Mouse (Mus musculus) adrenal gland, adult 8-10 months (tissue): ENCODE measurements at regions not wholly inside any gene's neighbourhood (a gene's known extent, or its start where the extent isn't known, plus 50 kb on each side); places are given as distances from the start of the nearest gene placed in this dataset.

Experiments
- DNase-seq: peaks from one replicate; pipeline ENCODE4 v3.0.0; 2022

DNA sequence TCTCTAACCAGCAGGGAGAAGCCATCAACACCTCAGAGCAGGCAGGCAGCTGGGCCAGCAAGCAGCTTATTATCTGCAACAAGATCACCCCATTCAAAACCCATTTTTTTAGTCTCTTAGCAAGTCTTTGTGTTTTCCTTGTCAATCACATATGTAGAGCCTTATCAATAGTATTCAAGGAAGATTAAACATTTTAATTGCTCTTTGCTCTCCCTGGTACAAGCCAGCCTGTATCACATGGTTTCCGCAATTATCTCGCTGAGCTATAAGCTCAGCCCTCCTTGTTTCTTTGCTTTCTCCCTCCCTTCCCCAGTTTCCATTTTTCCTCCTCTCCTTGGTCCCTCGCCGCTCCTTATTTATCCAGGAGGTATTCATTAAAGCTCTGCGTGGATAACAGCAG, 259.9 kb upstream of the Gm10131 start:
- DNase-seq: no peak

DNA sequence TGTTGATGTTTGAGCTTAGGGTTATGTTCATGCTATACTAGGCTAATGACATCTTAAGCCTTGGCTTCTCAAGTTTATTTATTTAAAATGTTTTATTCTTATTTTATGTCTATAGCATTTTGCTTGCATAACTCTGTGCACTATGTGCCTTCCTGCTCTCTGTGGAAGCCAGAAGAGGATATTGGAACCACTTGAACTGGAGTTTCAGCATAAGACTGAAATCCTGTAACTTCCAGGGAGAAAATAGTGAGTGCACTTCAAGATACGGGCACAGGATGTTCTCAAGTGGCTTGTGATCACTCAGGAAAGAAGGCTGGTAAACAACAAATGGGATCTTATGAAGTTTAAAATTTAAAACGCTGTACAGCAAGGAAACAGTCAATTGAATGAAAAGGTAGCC, 257.0 kb upstream of the Gm10131 start:
- DNase-seq: no peak

- DNase-seq: no peak
Measured at GRCm38 (mm10) chr8:34364446-34365035, 253.0 kb upstream of the Gm10131 start.

- no peak for DNase-seq
Measured at GRCm38 (mm10) chr8:34363679-34364078, 252.1 kb upstream of the Gm10131 start.

DNA sequence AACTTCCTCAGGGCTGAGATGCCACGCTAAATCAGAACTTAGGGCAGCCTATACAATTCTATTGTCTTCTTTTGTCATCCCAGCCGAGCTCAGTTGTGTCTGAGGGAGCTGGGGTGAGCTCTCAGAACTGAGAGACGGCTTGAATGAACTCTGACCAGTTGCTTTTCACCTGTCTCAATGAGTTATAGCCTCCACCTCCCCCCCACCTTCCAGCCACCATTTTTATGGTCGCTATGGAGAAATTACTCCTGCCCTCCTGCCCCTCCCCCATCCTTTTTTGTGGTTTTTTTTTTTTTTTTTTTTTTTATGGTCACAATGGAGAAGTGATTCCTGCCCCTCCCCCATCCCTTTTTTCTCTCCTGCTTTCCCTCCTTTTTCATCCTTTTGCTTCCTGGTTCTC, 251.6 kb upstream of the Gm10131 start:
- no peak for DNase-seq

- no peak for DNase-seq
Measured at GRCm38 (mm10) chr8:34361377-34361776, 249.8 kb upstream of the Gm10131 start.

DNA sequence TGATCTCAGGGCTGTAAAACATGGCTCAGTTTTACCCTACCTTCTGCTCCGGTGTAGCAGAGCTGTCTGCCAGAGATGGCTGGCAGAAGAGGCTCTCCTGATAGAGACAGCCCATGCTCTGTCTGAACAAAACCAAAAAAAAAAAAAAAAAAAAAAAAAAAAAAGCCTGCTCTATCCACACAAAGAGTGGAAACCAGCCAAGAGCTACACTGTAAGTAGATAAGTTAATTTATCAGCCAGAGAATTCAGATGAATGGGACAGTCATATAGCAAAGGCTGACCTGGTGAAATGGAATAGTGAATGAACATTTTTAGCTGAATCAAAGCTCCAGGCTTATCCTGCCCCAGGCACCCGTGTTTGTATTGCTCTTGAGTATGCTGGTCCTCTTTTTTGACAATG, 248.2 kb upstream of the Gm10131 start:
- DNase-seq: no peak

DNA sequence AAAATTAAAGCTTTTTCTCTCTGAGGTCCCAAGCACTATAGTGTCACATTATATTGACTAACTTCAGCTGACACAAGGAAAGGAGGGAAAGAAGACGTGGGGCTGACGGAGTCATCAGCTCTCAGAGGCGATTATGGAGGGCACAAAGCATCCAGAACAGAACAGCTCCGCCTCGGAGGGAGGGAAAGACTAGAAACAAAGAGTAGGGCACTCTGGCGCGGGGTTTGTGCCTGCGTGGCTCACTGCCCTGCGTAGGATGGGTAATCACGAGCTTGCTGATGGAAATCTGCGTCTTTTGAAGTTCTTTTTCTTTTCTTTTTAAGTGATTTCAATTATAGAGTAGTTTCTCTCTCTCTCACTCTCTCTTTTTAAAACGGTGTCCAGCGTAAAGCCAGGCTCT, 243.5 kb upstream of the Gm10131 start:
- DNase-seq: no peak

- no peak for DNase-seq
Measured at GRCm38 (mm10) chr8:34353140-34353855, 241.8 kb upstream of the Gm10131 start.

- no peak for DNase-seq
Measured at GRCm38 (mm10) chr8:34334851-34335250, 223.3 kb upstream of the Gm10131 start.

DNA sequence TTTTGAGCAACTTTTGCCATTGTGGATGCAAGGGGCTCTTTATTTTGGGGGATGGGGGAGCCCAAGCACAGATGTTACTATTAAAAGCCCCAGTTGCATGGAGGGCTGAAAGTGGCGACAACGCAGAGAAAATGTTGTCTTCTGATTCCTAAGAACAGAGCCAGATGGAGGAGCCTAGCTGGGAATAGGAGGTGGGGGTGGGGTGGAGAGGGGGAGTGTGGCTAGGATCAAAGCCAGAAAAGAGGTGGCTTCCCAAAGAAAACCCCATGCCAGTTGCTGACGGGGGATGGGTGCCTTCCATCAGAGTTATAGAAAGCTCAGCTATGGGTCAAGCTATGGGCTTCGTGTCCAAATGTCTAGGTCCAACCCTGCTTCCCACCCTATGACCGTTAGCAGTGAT, 220.1 kb upstream of the Gm10131 start:
- DNase-seq: no peak

DNA sequence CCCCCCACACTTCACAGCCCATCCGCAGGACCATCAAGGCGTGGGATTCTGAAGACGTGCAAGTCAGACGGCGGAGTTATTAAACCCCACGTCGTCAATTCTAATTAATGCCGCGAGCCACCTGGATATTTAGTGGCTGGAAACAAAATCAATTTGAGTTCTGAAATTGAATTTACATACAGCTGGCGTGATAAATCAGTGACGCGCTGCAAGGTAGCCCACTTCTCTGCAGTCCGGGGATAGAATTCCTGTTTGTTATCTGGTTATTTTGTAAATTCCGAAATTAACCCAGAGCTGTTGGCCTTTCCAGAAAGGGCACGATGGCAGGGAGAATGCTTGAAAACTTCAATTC, 215.1 kb upstream of the Gm10131 start:
- DNase-seq: no peak

- DNase-seq: no peak
Measured at GRCm38 (mm10) chr8:34325841-34326613, 214.5 kb upstream of the Gm10131 start.

- DNase-seq: no peak
Measured at GRCm38 (mm10) chr8:34320158-34320587, 208.6 kb upstream of the Gm10131 start.

DNA sequence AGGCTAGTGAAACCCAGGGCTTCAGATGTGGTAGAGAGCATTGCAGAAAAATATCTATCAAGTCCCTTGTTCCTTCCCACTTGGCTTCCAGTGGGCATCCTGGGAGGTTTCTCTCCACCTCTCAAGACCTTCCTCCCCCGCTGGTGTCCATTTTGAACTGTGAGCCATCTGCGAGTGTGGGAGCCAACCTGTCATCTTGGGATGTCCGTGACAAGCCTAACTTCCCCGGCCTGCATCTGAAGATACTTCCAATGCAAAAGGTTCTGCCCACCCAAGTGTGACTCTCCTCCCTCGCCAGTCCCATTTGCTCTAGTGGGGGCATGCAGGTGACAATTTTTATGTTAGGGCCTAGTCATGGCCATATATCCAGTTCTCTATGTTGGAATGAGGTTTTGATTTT, 208.2 kb upstream of the Gm10131 start:
- no peak for DNase-seq

GRCm38 (mm10) chr8:34315233-34315632, 203.7 kb upstream of the Gm10131 start:
- DNase-seq: no peak

DNA sequence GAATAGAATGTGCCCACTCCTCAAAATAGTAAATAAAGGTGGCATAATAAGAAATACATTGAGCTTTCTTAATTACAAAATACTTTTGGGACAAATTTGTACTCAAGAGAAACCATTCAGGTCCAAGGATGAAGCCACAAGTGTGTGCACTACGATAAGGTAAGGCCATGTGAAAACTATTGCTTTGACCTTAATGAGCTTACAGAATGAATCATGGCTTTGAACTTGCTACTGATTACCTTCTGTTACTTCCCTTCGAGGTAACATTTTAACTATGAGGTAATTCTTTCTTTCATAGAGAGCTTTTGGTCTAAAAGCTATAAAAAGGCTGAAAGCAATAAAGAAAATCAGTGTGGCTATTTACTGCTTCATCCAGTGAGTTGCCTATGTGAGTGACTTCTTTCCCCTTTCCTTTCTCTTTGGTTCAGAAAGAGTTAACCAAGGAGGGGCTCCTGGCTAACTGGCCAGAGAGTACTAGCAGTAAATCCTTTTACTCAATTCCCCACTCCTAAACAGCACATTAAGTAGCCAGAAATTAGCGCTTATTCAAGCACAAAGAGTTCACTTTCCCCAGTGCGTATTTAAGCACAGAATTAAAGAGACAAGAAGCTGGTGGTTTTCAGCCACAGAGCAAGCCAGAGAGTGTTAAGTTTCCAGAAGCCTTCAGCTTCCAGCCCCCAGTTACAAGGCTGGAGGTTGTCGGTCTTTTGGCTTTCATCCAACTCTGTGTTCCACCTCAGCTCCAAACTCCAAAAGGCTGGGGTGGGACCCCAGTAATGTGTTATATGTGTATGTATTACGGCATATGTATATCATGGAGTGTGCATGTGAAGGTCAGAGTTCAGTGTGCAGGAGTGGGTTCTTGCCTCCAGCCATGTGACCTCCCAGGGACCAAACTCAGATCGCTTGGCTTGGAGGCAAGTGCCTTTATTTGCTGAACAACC, 194.3 kb upstream of the Gm10131 start:
- DNase-seq: no peak

DNA sequence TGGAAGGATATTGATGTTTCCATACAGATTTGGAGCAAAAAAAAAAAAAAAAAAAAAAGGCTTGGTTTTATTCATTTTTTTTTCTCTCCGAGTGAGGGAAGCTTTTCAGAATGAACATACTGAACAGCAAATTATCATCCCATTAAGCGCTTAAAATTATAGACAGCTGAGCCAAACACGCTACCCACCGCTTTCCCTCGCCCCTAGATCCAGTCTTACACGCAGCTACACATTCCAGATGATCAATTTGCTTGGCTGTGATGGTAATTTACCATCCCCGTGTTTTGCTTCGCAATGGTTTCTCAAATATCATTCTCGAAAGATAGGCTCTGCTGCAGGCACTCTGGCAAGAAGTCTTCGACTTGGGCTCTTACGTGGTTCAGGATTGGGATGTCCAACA, 192.3 kb upstream of the Gm10131 start:
- DNase-seq: no peak

- DNase-seq: no peak
Measured at GRCm38 (mm10) chr8:34300331-34300903, 188.9 kb upstream of the Gm10131 start.

- DNase-seq: no peak
Measured at GRCm38 (mm10) chr8:34294721-34295120, 183.2 kb upstream of the Gm10131 start.

- no peak for DNase-seq
Measured at GRCm38 (mm10) chr8:34290670-34291069, 179.1 kb upstream of the Gm10131 start.

GRCm38 (mm10) chr8:34287801-34288200, 176.3 kb upstream of the Gm10131 start:
- peak; percentile 80 for DNase-seq
